Mouse (Mus musculus) hindbrain, embryonic 16.5 days (tissue): ENCODE data around the gene Fbxw13. TPM values are rescaled to one million over a fixed set of nuclear protein-coding genes. Genes with fewer than 3 reads are reported as not detected.
"Not testable (repeated sequence)": the region's sequence is repeated elsewhere in the genome, so short reads cannot be mapped to it uniquely, and the experiment has no call there.

Experiments used
- ATAC-seq: fragments of 200-750 bp; cut with Nextera tagmentation; 2 replicates; pipeline ENCODE4 v1.8.0; 2017; ENCODE audit warnings: moderate TSS enrichment, moderate library complexity
- H3K27ac ChIP-seq: fragments of 300-500 bp; sonication (generic); 2 replicates; pipeline ENCODE4 v1.5.1; 2014; ENCODE audit warnings: low read depth, mild to moderate bottlenecking, control low read depth, low read length, moderate library complexity
- H3K27me3 ChIP-seq: fragments of 300-500 bp; sonication (generic); replicated peaks from 2 replicates; pipeline ENCODE4 v1.6.1; 2014; ENCODE audit warnings: low read length; ENCODE audit not compliant: control insufficient read depth, insufficient read depth
- H3K36me3 ChIP-seq: fragments of 300-500 bp; sonication (generic); 2 replicates; pipeline ENCODE4 v1.6.1; 2014; ENCODE audit warnings: mild to moderate bottlenecking, low read length, moderate library complexity, mixed read lengths; ENCODE audit not compliant: control insufficient read depth, insufficient read depth
- H3K4me1 ChIP-seq: fragments of 300-500 bp; sonication (generic); 2 replicates; pipeline ENCODE4 v1.6.1; 2014; ENCODE audit warnings: low read depth, low read length; ENCODE audit not compliant: control insufficient read depth, insufficient read depth
- H3K4me2 ChIP-seq: fragments of 300-500 bp; sonication (generic); 2 replicates; pipeline ENCODE4 v1.6.1; 2014; ENCODE audit warnings: mild to moderate bottlenecking, low read length, control low read depth, moderate library complexity
- H3K4me3 ChIP-seq: fragments of 300-500 bp; sonication (generic); 2 replicates; pipeline ENCODE4 v1.5.1; 2014; ENCODE audit warnings: mild to moderate bottlenecking, low read length, control low read depth, moderate library complexity
- H3K9ac ChIP-seq: fragments of 300-500 bp; sonication (generic); 2 replicates; pipeline ENCODE4 v1.6.1; 2014; ENCODE audit warnings: low read depth, mild to moderate bottlenecking, control low read depth, low read length, moderate library complexity
- H3K9me3 ChIP-seq: fragments of 300-500 bp; sonication (generic); 2 replicates; pipeline ENCODE4 v1.6.1; 2014; ENCODE audit warnings: mild to moderate bottlenecking, low read length, moderate library complexity; ENCODE audit not compliant: control insufficient read depth
- WGBS: fragments of 180-500 bp; shearing (Covaris S2); extraction: QIAGEN DNeasy Blood & Tissue Kit; methylation state at CpG from one replicate; pipeline ENCODE4 v1.1.7; 2014; 5-methylcytosine and 5-hydroxymethylcytosine counted together
- polyA plus RNA-seq: library from polyadenylated mRNA; unstranded; fragments of >200 nt; fragmentation: Nextera tagmentation; extraction: Ambion mirVana; gene quantifications from 2 replicates; pipeline ENCODE4 v1.2.1, GENCODE M21; 2015

Fbxw13 gene
- polyA plus RNA-seq, 1 experiment from 2014 or later: not detected

- H3K4me3 ChIP-seq, H3K36me3 ChIP-seq, H3K4me2 ChIP-seq, H3K27ac ChIP-seq, H3K4me1 ChIP-seq, ATAC-seq, H3K27me3 ChIP-seq, H3K9ac ChIP-seq, H3K9me3 ChIP-seq: not testable (repeated sequence)
- WGBS: 68% methylated on average over 4 of the region's 4 CpGs
Observed at GRCm38 (mm10) chr9:109140414-109140813, 55.4 kb downstream of the Fbxw13 start.

GRCm38 (mm10) chr9:109130076-109130475 is 65.7 kb downstream of the Fbxw13 start:
- no peaks in the 10 kb centered on the region for H3K36me3 ChIP-seq
- no peaks in the 10 kb centered on the region for H3K9me3 ChIP-seq
- no peak overlapping the region for H3K27ac ChIP-seq
- H3K27me3 ChIP-seq: no peaks in the 10 kb centered on the region
- H3K4me2 ChIP-seq: no peak overlapping the region
- no peak for ATAC-seq
- no peak overlapping the region for H3K9ac ChIP-seq
- no peaks in the 10 kb centered on the region for H3K4me1 ChIP-seq
- 87% methylated on average over 5 of the region's 5 CpGs for WGBS
- no peak overlapping the region for H3K4me3 ChIP-seq

Other genes with a start within 250 kb of the Fbxw13 start
- gene Col7a1, start 242.4 kb downstream of the Fbxw13 start, polyA plus RNA-seq: 1.5 and 1.7 TPM in 2 replicates
- not detected in 2 replicates for gene Ucn2, start 210.0 kb downstream of the Fbxw13 start, polyA plus RNA-seq
- gene Pfkfb4, start 204.2 kb downstream of the Fbxw13 start, polyA plus RNA-seq: 31.3 and 31.9 TPM in 2 replicates
- gene Shisa5, start 157.4 kb downstream of the Fbxw13 start, polyA plus RNA-seq: 83.2 and 87.5 TPM in 2 replicates
- 13.6 and 14.2 TPM in 2 replicates for gene Trex1, start 136.2 kb downstream of the Fbxw13 start, polyA plus RNA-seq
- gene Atrip, start 121.9 kb downstream of the Fbxw13 start, polyA plus RNA-seq: 30.0 and 31.8 TPM in 2 replicates
- 12.5 and 13.1 TPM in 2 replicates for gene Ccdc51, start 113.5 kb downstream of the Fbxw13 start, polyA plus RNA-seq
- 586 and 663 TPM in 2 replicates for gene Tma7, start 113.4 kb downstream of the Fbxw13 start, polyA plus RNA-seq
- gene Plxnb1, start 100.6 kb downstream of the Fbxw13 start, polyA plus RNA-seq: 12.6 and 18.2 TPM in 2 replicates
- gene Fbxw21, start 33.9 kb downstream of the Fbxw13 start, polyA plus RNA-seq: not detected in 2 replicates
- 0.10 TPM in 1 of 2 replicates, not detected in the other for gene Fbxw20, start 38.8 kb upstream of the Fbxw13 start, polyA plus RNA-seq
- not detected in 2 replicates for gene Fbxw14, start 91.7 kb upstream of the Fbxw13 start, polyA plus RNA-seq
- not detected in 2 replicates for gene Fbxw28, start 143.7 kb upstream of the Fbxw13 start, polyA plus RNA-seq
- gene Fbxw22, start 208.3 kb upstream of the Fbxw13 start, polyA plus RNA-seq: not detected in 2 replicates